Mouse (Mus musculus): ENCODE measurements at regions not wholly inside any gene's neighbourhood (a gene's known extent, or its start where the extent isn't known, plus 50 kb on each side); places are given as distances from the start of the nearest gene placed in this dataset.

DNA sequence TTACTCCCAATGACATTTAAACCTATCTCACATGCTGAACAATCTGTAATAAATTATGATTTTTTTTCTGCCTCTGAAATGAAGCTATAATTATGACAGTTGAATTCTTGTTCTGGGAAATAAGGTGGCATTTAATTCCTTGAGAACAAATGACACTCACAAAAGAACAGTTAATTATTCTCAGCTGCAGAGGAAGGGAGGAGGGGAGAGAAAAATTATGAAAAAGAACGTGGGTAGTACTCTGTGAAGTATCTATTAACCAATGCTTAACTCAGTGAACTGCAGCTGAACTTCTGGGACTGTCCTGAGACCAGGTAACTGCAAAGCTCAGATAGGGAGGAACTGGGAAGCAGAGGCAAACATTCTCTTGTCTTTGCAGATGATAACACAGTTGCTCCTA is 302.6 kb upstream of the Fam92a start:
- no peak for TF ChIP-seq CTCF (IDR thresholded peaks at IDR 0.05; ENCODE audit: control insufficient read depth, insufficient read depth, insufficient read length)
- TF ChIP-seq MAX (IDR thresholded peaks at IDR 0.05), result no peak
